Mouse (Mus musculus): ENCODE measurements at regions not wholly inside any gene's neighbourhood (a gene's known extent, or its start where the extent isn't known, plus 50 kb on each side); places are given as distances from the start of the nearest gene placed in this dataset.

- no peak for DNase-seq (ENCODE audit: low spot score in 2 of 2)
- intact Hi-C loops (cut with DNase I), result no loop called here
Observed at GRCm38 (mm10) chr11:50547776-50548175, 54.1 kb upstream of the Adamts2 start.

- intact Hi-C loops (cut with DNase I), result no loop called here
- peak; percentile 26 to 32 for DNase-seq (ENCODE audit: low spot score in 2 of 2)
Observed at GRCm38 (mm10) chr11:50546456-50547144, 55.3 kb upstream of the Adamts2 start.

DNA sequence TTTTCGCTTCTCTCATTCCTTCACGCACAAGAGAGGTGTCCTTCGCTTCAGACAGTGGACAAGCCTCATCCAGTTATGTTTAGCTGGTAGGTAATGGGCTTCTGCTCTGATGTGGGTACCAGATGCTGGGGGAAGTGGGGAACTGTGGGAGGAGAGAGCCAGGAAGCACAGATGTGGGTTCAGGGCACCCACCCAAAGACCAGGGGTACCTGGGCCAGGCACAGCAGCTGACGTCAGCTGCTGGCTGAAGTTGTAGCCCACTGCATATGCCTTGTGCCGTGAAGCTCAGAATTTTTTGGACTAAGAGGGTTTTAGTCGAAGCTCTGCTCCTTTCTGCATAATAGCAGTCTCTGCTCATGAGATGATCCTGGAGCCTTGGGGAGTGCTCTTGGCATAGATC, 56.5 kb upstream of the Adamts2 start:
- DNase-seq (ENCODE audit: low spot score in 2 of 2), result no peak
- intact Hi-C loops (cut with DNase I), result no loop called here

GRCm38 (mm10) chr11:50540136-50540535, 61.7 kb upstream of the Adamts2 start:
- intact Hi-C loops (cut with DNase I), result no loop called here
- DNase-seq (ENCODE audit: low spot score in 2 of 2), result no peak

DNA sequence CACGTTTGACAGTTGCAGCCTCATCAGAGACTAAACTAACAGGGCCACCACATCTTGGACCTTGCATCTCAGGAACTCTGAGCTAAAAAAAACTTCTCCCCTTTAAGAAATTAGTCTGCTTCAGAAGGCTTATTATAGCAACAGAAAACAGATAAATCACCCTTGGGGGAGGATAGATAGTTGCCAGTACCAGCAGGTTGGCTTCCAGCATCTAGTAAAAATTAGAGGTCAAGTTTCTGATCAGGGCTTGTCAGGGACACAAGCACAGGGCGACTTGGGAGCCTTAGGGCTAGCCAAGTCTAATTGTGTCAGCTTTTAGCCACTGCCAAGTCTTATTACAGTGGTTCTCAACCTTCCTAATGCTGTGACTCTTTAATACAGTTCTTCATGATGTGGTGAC, 67.6 kb upstream of the Adamts2 start:
- no peak for DNase-seq (ENCODE audit: low spot score in 2 of 2)
- intact Hi-C loops (cut with DNase I), result no loop called here

DNA sequence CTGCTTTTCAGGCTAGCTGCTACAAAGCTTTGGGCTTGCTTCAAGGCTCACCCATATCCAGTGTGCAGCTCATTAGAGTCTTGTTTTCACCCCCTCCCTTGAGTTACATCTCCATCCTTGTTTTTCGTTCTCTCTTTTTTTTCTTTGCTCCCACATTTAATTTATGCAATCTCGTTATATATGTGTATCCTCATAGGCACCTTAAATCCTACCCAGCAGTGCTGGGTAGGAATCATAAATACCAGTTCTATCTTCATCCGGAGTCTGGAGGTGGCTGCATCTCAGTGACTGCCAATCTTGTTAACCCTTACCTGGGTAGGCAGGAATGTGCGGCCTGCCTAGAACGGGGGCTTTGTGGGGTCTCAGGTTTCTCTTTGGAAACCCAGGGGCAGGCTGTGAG, 74.0 kb upstream of the Adamts2 start:
- intact Hi-C loops (cut with DNase I), result no loop called here
- no peak for DNase-seq (ENCODE audit: low spot score in 2 of 2)

- intact Hi-C loops (cut with DNase I), result no loop called here
- no peak for DNase-seq (ENCODE audit: low spot score in 2 of 2)
Observed at GRCm38 (mm10) chr11:50520162-50520561, 81.7 kb upstream of the Adamts2 start.

DNA sequence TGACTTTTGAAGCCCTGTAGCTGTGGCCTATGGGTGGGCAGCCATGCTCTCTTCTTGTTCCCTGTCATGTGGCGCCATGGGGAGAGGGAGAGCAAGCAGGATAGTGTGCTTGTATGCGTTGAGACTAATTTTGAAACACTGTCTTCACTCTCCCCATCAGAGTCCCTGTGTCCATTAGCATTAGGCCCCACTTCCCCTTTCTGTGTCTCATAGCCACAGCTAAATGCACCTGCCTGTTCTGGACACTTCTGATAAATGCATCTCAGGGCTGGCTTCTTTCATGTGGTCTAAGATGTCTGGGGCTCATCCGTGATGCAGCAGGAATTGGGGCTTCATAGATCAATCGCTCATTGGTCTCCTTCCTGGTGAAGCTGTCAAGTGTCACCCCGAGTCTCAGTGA, 77.0 kb upstream of the Rufy1 start:
- no peak for DNase-seq (ENCODE audit: low spot score in 2 of 2)
- intact Hi-C loops (cut with DNase I), result no loop called here

- intact Hi-C loops (cut with DNase I), result no loop called here
- no peak for DNase-seq (ENCODE audit: low spot score in 2 of 2)
Observed at GRCm38 (mm10) chr11:50507498-50507824, 76.5 kb upstream of the Rufy1 start.

- no peak for DNase-seq (ENCODE audit: low spot score in 2 of 2)
- intact Hi-C loops (cut with DNase I), result no loop called here
Observed at GRCm38 (mm10) chr11:50506820-50507497, 76.0 kb upstream of the Rufy1 start.

DNA sequence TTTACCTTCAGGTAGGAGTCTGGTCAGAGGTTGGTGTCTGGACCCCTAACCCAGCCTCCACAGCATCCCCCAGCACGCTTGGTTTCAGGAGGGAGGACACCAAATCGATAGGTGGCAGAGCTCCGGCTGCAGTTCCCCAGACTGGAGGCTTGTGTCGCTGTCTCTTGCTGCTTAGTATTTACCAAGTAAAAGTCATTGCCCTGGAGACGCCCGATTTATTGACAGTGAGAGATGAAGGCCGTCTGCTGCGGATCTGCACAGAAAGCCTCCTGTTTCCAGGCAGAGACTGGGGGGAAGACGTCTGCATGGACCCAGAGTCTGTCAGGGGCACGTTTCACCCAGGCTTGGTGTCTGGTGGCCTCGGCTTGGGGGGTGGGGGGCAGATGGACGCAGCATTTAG, 70.4 kb upstream of the Rufy1 start:
- intact Hi-C loops (cut with DNase I), result no loop called here
- no peak for DNase-seq (ENCODE audit: low spot score in 2 of 2)

GRCm38 (mm10) chr11:50493123-50493476, 62.2 kb upstream of the Rufy1 start:
- DNase-seq (ENCODE audit: low spot score in 2 of 2), result no peak

DNA sequence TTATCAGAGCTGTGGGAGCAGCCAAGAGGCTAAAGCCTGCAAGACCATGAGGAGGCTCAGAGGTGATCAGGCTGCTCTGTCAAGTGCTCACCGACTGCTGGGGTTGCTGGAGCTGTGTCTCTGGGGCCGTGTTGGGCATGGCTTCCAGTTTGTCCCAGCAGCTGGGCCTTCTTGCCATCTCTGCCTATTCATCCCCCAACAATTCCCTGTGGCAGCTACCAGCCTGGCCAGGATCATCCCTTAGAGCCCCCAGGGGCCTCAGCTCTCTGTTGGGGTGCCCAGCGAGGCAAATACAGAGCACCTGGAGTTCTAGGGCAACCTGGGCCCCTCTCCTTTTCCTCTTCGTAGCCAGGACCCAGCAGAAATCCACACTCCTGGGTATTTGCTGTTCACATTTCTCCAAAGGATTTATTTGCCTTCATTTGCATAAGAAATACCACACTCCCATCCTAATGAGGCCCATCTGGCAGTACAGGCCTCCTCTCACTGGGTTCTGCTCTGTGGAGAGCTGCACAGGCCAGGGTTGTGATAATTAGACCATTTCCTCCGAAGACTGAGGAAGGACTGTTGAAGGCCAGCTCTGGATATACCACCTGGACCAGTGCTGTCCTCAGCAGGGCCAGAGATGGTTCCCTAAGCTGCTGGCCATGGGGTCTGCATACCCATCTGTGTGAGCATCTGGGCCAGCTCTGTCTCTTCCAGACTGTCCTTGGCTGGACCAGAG, 61.6 kb upstream of the Rufy1 start:
- intact Hi-C loops (cut with DNase I), result no loop called here
- DNase-seq (ENCODE audit: low spot score in 2 of 2), result no peak

More at GRCm38 (mm10) chr11:50493123-50493476, 62.2 kb upstream of the Rufy1 start:
- intact Hi-C loops (cut with DNase I), result no loop called here

DNA sequence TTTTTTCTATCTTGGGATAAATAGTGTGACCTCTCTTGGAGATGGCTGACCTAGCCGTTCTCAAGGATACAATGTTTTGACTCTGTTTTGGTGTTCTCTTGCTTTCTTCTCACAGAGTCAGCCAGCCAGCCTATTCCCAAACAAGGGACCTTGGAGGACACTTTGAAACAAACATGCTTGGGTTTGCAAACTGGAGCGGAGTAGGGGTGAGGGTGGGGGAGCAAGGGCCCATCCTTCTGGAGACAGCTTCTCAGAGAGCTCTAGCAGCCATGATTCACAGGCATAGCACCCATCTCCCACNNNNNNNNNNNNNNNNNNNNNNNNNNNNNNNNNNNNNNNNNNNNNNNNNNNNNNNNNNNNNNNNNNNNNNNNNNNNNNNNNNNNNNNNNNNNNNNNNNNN, 52.9 kb upstream of the Rufy1 start:
- intact Hi-C loops (cut with DNase I), result no loop called here
- no peak for DNase-seq (ENCODE audit: low spot score in 2 of 2)

GRCm38 (mm10) chr11:50483116-50483515, 52.2 kb upstream of the Rufy1 start:
- DNase-seq (ENCODE audit: low spot score in 2 of 2), result no peak
- intact Hi-C loops (cut with DNase I), result no loop called here

- intact Hi-C loops (cut with DNase I), result no loop called here
- DNase-seq (ENCODE audit: low spot score in 2 of 2), result no peak
Observed at GRCm38 (mm10) chr11:50482607-50483006, 51.7 kb upstream of the Rufy1 start.

Data from left cerebral cortex, postnatal 36 days (tissue).